Mouse (Mus musculus): ENCODE measurements around the gene Rapgef4.

DNA sequence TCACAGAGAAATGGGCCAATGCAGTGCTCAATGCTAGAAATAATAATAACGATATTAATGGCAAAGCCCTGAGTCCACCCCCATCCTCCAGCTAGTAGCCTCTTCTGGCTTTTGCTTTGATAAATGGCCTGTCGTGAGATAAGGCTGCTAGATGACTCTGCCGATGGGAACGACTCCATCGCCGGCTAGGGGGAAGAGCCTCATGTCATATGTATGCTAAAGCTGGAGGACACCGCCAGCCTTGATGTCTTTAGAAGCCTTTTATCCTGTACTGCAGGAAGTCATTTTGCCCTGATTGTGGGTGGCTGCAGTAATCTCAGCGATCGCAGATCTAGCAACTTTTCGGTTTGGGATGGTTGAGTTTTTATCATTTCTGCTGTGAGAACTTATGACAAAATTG, 165.0 kb downstream of the Rapgef4 start:
- TF ChIP-seq CHD2 (IDR thresholded peaks at IDR 0.05; ENCODE audit: low read depth, low read length) (no peak), ZNF384 (IDR thresholded peaks at IDR 0.05; ENCODE audit: low read depth, low read length) (no peak)

Measured in ES-E14 (cell line).